Mouse (Mus musculus) megakaryocyte progenitor cell, adult 5-6 weeks (primary cell): ENCODE measurements at regions not wholly inside any gene's neighbourhood (a gene's known extent, or its start where the extent isn't known, plus 50 kb on each side); places are given as distances from the start of the nearest gene placed in this dataset.

Experiments used
- ATAC-seq: replicated peaks from 2 replicates; pipeline ENCODE4 v1.8.0; 2016; ENCODE audit warnings: mild to moderate bottlenecking, moderate TSS enrichment, inconsistent platforms; ENCODE audit not compliant: poor library complexity

GRCm38 (mm10) chr3:115815571-115816156 lies 72.0 kb upstream of the Dph5 start:
- peak; percentile 61 for ATAC-seq

DNA sequence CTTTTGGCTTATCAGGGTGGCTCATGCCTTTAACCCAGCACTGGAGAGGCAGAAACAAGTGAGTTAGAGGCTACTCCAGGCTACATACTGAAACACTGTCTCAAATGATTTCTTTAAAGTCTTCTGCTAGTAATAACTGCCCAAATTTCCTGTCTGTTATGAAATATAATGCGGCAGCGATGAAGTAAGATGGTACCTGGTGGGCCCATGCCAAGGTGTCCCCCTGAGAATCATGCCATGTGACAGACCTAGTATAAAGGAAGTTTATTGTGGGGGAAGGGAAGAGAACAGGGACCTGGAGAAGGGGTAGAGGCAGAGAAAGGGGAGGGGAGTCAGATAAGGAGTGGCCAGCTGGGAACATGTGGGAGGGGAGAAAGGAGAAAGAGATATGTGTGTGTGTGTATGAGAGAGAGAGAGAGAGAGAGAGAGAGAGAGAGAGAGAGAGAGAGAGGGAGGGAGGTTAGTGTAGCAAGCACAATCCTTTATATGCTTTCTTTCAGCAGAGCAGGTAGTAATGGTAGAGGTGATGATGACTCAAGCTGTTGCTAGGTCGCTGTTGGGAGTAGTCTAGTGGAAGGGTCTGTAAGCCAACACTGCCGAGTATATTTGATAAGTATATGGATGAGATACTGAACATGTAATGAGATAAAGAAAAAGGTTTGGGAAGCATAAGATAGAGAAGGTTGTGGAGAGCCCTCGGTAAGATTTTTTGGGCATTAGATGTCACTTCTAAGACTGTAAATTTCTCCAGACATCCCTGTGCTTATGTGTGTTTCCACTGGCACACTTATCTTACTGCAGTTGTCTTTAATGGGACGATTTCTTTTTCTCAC lies 71.1 kb upstream of the Dph5 start:
- peak; percentile 4 for ATAC-seq

DNA sequence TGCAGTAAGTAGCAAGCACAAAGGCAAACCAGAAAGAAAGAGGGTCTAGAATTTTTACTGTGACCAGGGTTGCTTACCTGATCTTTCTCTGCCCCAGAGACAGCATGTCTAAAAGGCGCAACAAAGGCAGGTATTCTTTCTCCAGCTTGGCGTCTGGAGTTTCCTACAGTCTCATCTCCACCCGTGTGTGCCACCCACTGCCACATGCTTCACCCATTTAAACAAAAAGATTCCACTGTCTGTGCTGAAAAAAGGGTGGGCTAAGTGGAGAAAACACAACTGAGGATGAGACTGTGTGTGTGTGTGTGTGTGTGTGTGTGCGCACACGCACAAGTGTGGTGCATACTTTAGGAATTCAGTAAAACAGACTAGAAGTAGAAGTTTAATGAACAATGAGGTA lies 69.9 kb upstream of the Dph5 start:
- no peak for ATAC-seq

- peak; percentile 12; the same call in 1 of the 2 replicates for ATAC-seq
Observed at GRCm38 (mm10) chr3:115818734-115819133, 68.9 kb upstream of the Dph5 start.

- peak; percentile 32; the same call in 1 of the 2 replicates for ATAC-seq
Observed at GRCm38 (mm10) chr3:115819401-115820138, 68.1 kb upstream of the Dph5 start.

- peak; percentile 10; the same call in 1 of the 2 replicates for ATAC-seq
Observed at GRCm38 (mm10) chr3:115820139-115820481, 67.5 kb upstream of the Dph5 start.

DNA sequence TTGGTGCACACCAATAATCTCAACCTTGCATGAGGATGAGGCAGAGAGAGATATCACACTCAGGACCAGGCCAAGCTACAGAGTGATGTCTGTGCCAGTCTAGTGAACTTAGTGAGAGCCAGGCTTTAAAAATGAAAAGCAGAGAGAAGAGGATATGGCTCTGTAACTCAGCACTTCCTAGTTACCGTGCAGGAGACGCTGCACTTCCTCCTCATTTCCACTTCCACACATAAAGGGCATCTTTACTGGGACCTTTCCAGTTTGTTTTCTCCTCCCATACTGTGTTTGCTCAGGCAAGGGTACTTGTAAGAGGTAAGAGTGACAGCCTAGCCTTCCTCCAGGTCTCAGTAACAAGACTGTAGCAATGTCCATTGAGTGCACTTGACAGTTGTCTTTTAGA lies 66.0 kb upstream of the Dph5 start:
- 0 out of 2 replicates have a peak, but pooled peaks have one; percentile 2 for ATAC-seq

GRCm38 (mm10) chr3:115822491-115822890 lies 65.1 kb upstream of the Dph5 start:
- no peak for ATAC-seq

- no peak for ATAC-seq
Observed at GRCm38 (mm10) chr3:115823741-115824140, 63.9 kb upstream of the Dph5 start.

DNA sequence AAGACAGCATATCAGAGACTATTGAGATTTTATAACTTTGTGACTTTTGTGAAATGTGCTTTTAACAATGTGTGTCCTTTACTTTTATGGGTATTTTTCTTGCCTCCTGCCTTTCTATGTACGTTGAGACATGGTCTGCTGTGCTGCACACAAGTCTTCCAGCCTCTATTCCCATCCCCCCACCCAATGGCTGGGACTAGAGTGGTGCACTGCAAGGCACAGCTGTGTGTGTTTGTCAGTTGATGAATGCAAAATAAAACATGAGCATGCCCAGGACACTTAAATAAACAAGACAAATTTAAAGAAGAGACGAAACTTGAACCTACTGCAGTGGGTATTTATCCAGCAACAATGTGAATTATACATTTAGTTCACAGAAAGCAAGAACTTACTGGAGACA lies 62.8 kb upstream of the Dph5 start:
- no peak for ATAC-seq

DNA sequence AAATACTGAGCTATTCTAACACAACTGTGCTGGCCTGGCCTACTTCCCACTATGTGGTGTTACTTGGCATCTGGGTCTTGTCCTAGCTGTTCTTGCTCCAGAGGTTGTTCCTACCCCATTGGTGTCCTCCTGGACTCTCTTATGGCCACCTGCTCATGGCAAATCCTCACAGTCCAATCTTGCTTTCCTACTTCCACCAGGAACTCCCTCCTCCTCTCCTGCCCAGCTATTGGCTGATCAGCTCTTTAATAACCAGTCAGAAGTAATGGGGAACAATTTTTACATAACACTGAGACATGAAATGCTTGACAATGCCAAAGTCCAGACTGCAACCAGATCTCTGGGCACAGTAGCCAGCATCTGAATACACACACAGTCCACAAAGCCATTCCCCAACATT lies 52.3 kb upstream of the Dph5 start:
- no peak for ATAC-seq

DNA sequence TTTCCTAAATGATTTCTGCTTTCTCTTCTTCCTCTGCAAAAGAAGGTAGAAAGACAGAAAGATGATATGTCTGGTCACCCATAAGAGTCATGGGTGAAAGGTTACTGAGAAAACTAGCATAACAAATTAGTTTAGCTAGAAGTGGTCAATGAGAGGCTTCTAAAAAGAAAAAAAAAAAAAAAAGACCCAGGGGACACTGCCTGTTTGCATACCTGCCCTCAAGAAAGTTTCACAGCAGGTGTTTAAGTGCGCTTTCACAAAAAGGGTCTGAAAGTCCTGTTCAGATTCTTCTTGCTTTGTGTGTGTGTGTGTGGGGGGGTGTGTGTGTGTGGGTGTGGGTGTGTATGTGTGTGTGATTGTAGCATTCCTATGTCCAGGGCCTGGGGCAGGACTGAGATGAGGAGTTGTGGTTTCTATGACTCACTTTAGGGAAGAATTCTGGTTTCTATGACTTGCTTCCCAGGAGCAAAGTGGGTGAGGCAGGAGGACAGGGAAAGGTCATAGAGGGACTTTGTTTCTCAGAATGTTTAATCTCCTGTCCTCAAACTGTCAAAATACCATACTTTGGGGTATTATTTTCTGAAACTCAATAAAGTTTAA lies 49.9 kb upstream of the Dph5 start:
- no peak for ATAC-seq
